Mouse (Mus musculus) forebrain, embryonic 14.5 days (tissue): Measurements from ENCODE around the gene H6pd. TPM values are rescaled to one million over a fixed set of nuclear protein-coding genes. Genes with fewer than 3 reads are reported as not detected.

Source experiments
- ATAC-seq: fragments of 200-750 bp; cut with Nextera tagmentation; 2 replicates; pipeline ENCODE4 v1.8.0; 2017; ENCODE audit warnings: mild to moderate bottlenecking, moderate library complexity
- DNase-seq: peaks from one replicate; pipeline ENCODE4 v3.0.0-alpha.2; 2015; ENCODE audit warnings: low spot score
- H3K27ac ChIP-seq: fragments of 300-500 bp; sonication (generic); 2 replicates; pipeline ENCODE4 v1.5.1; 2014; ENCODE audit warnings: low read depth, mild to moderate bottlenecking, control low read depth, low read length, moderate library complexity
- H3K27me3 ChIP-seq: fragments of 300-500 bp; sonication (generic); replicated peaks from 2 replicates; pipeline ENCODE4 v1.6.1; 2014; ENCODE audit warnings: low read length, control low read depth, mixed read lengths; ENCODE audit not compliant: control insufficient read depth, insufficient read depth
- H3K36me3 ChIP-seq: fragments of 300-500 bp; sonication (generic); 2 replicates; pipeline ENCODE4 v1.6.1; 2014; ENCODE audit warnings: low read length, control low read depth; ENCODE audit not compliant: control insufficient read depth, insufficient read depth
- H3K4me1 ChIP-seq: fragments of 300-500 bp; sonication (generic); 2 replicates; pipeline ENCODE4 v1.6.1; 2014; ENCODE audit warnings: antibody characterized with exemption, low read length, control low read depth; ENCODE audit not compliant: control insufficient read depth, insufficient read depth
- H3K4me2 ChIP-seq: fragments of 300-500 bp; sonication (generic); 2 replicates; pipeline ENCODE4 v1.6.1; 2014; ENCODE audit warnings: mild to moderate bottlenecking, control low read depth, low read length
- H3K4me3 ChIP-seq: fragments of 300-500 bp; sonication (generic); 2 replicates; pipeline ENCODE4 v1.5.1; 2014; ENCODE audit warnings: low read depth, low read length, control low read depth
- H3K9ac ChIP-seq: fragments of 300-500 bp; sonication (generic); 2 replicates; pipeline ENCODE4 v1.6.1; 2014; ENCODE audit warnings: mild to moderate bottlenecking, low read length, control low read depth, moderate library complexity
- H3K9me3 ChIP-seq: fragments of 300-500 bp; sonication (generic); replicated peaks from 2 replicates; pipeline ENCODE4 v1.6.1; 2016; ENCODE audit warnings: low read length, control low read depth, mixed read lengths; ENCODE audit not compliant: control insufficient read depth
- WGBS: fragments of 180-500 bp; shearing (Covaris S2); extraction: QIAGEN DNeasy Blood & Tissue Kit; methylation state at CpG from one replicate; pipeline ENCODE4 v1.1.7; 2014; 5-methylcytosine and 5-hydroxymethylcytosine counted together
- polyA plus RNA-seq: library from polyadenylated mRNA; unstranded; fragments of >200 nt; fragmentation: Nextera tagmentation; extraction: Ambion mirVana; gene quantifications from 2 replicates; pipeline ENCODE4 v1.2.1, GENCODE M21; 2014

The H6pd gene
- polyA plus RNA-seq, 1 experiment from 2014 or later, result 1.5 TPM

- 65% methylated on average over 3 of the region's 3 CpGs for WGBS
- Histone ChIP-seq H3K4me3 (no peak overlapping the region), H3K36me3 (no peaks in the 10 kb centered on the region), H3K27ac (no peak overlapping the region), H3K4me1 (no peaks in the 10 kb centered on the region), H3K27me3 (no peaks in the 10 kb centered on the region), H3K9me3 (no peaks in the 10 kb centered on the region), H3K4me2 (no peak overlapping the region), H3K9ac (no peak overlapping the region)
- ATAC-seq, result no peak
- no peak for DNase-seq
These were observed 78.1 kb downstream of the H6pd start for GRCm38 (mm10) chr4:149930755-149931154.

Other genes with a start within 250 kb of the H6pd start
- 20.4 and 21.9 TPM in 2 replicates for gene Slc25a33, start 234.7 kb downstream of the H6pd start, polyA plus RNA-seq
- 4.8 and 6.2 TPM in 2 replicates for gene Spsb1, start 54.0 kb downstream of the H6pd start, polyA plus RNA-seq
- gene Gpr157, start 78.3 kb upstream of the H6pd start, polyA plus RNA-seq, result 0.05 and 0.06 TPM in 2 replicates
- gene Slc2a5, start 110.3 kb upstream of the H6pd start, polyA plus RNA-seq, result 2.3 and 3.2 TPM in 2 replicates
- not detected in 2 replicates for gene Slc2a7, start 139.9 kb upstream of the H6pd start, polyA plus RNA-seq
- gene Car6, start 192.3 kb upstream of the H6pd start, polyA plus RNA-seq, result not detected in 2 replicates
- 958 and 988 TPM in 2 replicates for gene Eno1, start 227.7 kb upstream of the H6pd start, polyA plus RNA-seq